Mouse (Mus musculus) heart, embryonic 15.5 days (tissue): ENCODE measurements around the gene Prr19. TPM values are rescaled to one million over a fixed set of nuclear protein-coding genes. Genes with fewer than 3 reads are reported as not detected.
"Not testable (repeated sequence)": the region's sequence is repeated elsewhere in the genome, so short reads cannot be mapped to it uniquely, and the experiment has no call there.

Experiments
- ATAC-seq: fragments of 200-750 bp; cut with Nextera tagmentation; replicated peaks from 2 replicates; pipeline ENCODE4 v1.8.0; 2017; ENCODE audit warnings: low read depth, moderate TSS enrichment; ENCODE audit not compliant: insufficient number of reproducible peaks, insufficient read depth, low FRiP score
- H3K27ac ChIP-seq: fragments of 300-500 bp; sonication (generic); 2 replicates; pipeline ENCODE4 v1.5.1; 2015; ENCODE audit warnings: mild to moderate bottlenecking, inconsistent platforms
- H3K27me3 ChIP-seq: fragments of 300-500 bp; sonication (generic); 2 replicates; pipeline ENCODE4 v1.6.1; 2015; ENCODE audit warnings: inconsistent platforms
- H3K36me3 ChIP-seq: fragments of 300-500 bp; sonication (generic); 2 replicates; pipeline ENCODE4 v1.6.1; 2015; ENCODE audit warnings: mild to moderate bottlenecking, inconsistent platforms
- H3K4me1 ChIP-seq: fragments of 300-500 bp; sonication (generic); replicated peaks from 2 replicates; pipeline ENCODE4 v1.6.1; 2015; ENCODE audit warnings: inconsistent platforms
- H3K4me2 ChIP-seq: fragments of 300-500 bp; sonication (generic); 2 replicates; pipeline ENCODE4 v1.6.1; 2015; ENCODE audit warnings: inconsistent platforms, mild to moderate bottlenecking, moderate library complexity
- H3K4me3 ChIP-seq: fragments of 300-500 bp; sonication (generic); 2 replicates; pipeline ENCODE4 v1.5.1; 2015; ENCODE audit warnings: mild to moderate bottlenecking, inconsistent platforms
- H3K9ac ChIP-seq: fragments of 300-500 bp; sonication (generic); 2 replicates; pipeline ENCODE4 v1.6.1; 2015; ENCODE audit warnings: mild to moderate bottlenecking, inconsistent platforms
- H3K9me3 ChIP-seq: fragments of 300-500 bp; sonication (generic); replicated peaks from 2 replicates; pipeline ENCODE4 v1.6.1; 2016; ENCODE audit warnings: inconsistent platforms
- WGBS: fragments of 180-500 bp; shearing (Covaris S2); methylation state at CpG from one replicate; pipeline ENCODE4 v1.1.7; 2015; ENCODE audit warnings: mixed read lengths; 5-methylcytosine and 5-hydroxymethylcytosine counted together
- polyA plus RNA-seq: library from polyadenylated mRNA; unstranded; fragments of >200 nt; fragmentation: Nextera tagmentation; extraction: Ambion mirVana; gene quantifications from 2 replicates; pipeline ENCODE4 v1.2.1, GENCODE M21; 2015

The Prr19 gene
- polyA plus RNA-seq, 1 experiment from 2014 or later: 0.10 TPM

- ATAC-seq: no peak
- Histone ChIP-seq H3K27me3 (peaks cover 72% of the 10 kb centered on the region), H3K4me2 (no peak overlapping the region), H3K4me3 (no peak overlapping the region), H3K9me3 (no peaks in the 10 kb centered on the region), H3K27ac (no peak overlapping the region), H3K9ac (no peak overlapping the region), H3K4me1 (peaks cover 29% of the 10 kb centered on the region), H3K36me3 (no peaks in the 10 kb centered on the region)
- WGBS: 27% methylated on average over 7 of the region's 7 CpGs
These were observed 12.1 kb downstream of the Prr19 start for GRCm38 (mm10) chr7:25313325-25313724.

- Histone ChIP-seq H3K9ac (peak overlapping the region; percentile 45; the same call in 1 of the 2 replicates), H3K27me3 (peaks cover 57% of the 10 kb centered on the region), H3K9me3 (no peaks in the 10 kb centered on the region), H3K4me1 (peaks cover 29% of the 10 kb centered on the region), H3K36me3 (no peaks in the 10 kb centered on the region), H3K4me2 (peak overlapping the region; percentile 91), H3K4me3 (peak overlapping the region; percentile 68), H3K27ac (no peak overlapping the region)
- WGBS: 2% methylated on average over 51 of the region's 51 CpGs
- no peak for ATAC-seq
These were observed 13.5 kb downstream of the Prr19 start for GRCm38 (mm10) chr7:25314606-25315305.

GRCm38 (mm10) chr7:25315306-25316041 is 14.3 kb downstream of the Prr19 start:
- Histone ChIP-seq H3K4me1 (peaks cover 29% of the 10 kb centered on the region), H3K4me2 (peak overlapping the region; percentile 91), H3K27ac (no peak overlapping the region), H3K36me3 (no peaks in the 10 kb centered on the region), H3K4me3 (peak overlapping the region; percentile 68), H3K9ac (peak overlapping the region; percentile 45), H3K9me3 (no peaks in the 10 kb centered on the region), H3K27me3 (peaks cover 53% of the 10 kb centered on the region)
- 1% methylated on average over 66 of the region's 69 CpGs for WGBS
- ATAC-seq: no peak

- Histone ChIP-seq H3K4me2 (peak within 1 kb of the TSS; percentile 91), H3K36me3 (no peaks in the 10 kb centered on the region), H3K27ac (peak within 1 kb of the TSS; percentile 82), H3K27me3 (peaks cover 44% of the 10 kb centered on the region), H3K4me1 (peaks cover 36% of the 10 kb centered on the region), H3K9ac (peak within 1 kb of the TSS; percentile 67), H3K4me3 (peak within 1 kb of the TSS; percentile 68), H3K9me3 (no peaks in the 10 kb centered on the region)
- WGBS: under 1% methylated on average over 52 of the region's 52 CpGs
- peak; percentile 97 for ATAC-seq
These were observed 15.6 kb downstream of the Prr19 start, which contains the start of gene Megf8 for GRCm38 (mm10) chr7:25316532-25317445. TSS of gene Megf8 (plus strand) at chr7:25317164.

- Histone ChIP-seq H3K4me1 (peaks cover 41% of the 10 kb centered on the region), H3K36me3 (no peaks in the 10 kb centered on the region), H3K9ac (peak overlapping the region; percentile 67), H3K4me2 (peak overlapping the region; percentile 91), H3K27me3 (peaks cover 36% of the 10 kb centered on the region), H3K27ac (peak overlapping the region; percentile 82), H3K9me3 (no peaks in the 10 kb centered on the region), H3K4me3 (peak overlapping the region; percentile 68)
- ATAC-seq: no peak
- 15% methylated on average over 21 of the region's 21 CpGs for WGBS
These were observed 16.3 kb downstream of the Prr19 start for GRCm38 (mm10) chr7:25317446-25317999.

- 11% methylated on average over 6 of the region's 6 CpGs for WGBS
- H3K36me3 ChIP-seq: no peaks in the 10 kb centered on the region
- no peak overlapping the region for H3K9ac ChIP-seq
- H3K27ac ChIP-seq: peak overlapping the region; percentile 77
- peak; percentile 62 for ATAC-seq
- no peaks in the 10 kb centered on the region for H3K9me3 ChIP-seq
- no peaks in the 10 kb centered on the region for H3K27me3 ChIP-seq
- H3K4me2 ChIP-seq: peak overlapping the region; percentile 47
- H3K4me3 ChIP-seq: peak overlapping the region; percentile 15; the same call in 1 of the 2 replicates
- peaks cover 23% of the 10 kb centered on the region for H3K4me1 ChIP-seq
These were observed 20.9 kb downstream of the Prr19 start for GRCm38 (mm10) chr7:25322058-25322484.

- no peak for ATAC-seq
- no peaks in the 10 kb centered on the region for H3K36me3 ChIP-seq
- WGBS: 76% methylated on average over 2 of the region's 2 CpGs
- no peak overlapping the region for H3K9ac ChIP-seq
- H3K4me2 ChIP-seq: no peak overlapping the region
- peaks cover 14% of the 10 kb centered on the region for H3K4me1 ChIP-seq
- no peak overlapping the region for H3K4me3 ChIP-seq
- H3K27me3 ChIP-seq: no peaks in the 10 kb centered on the region
- H3K9me3 ChIP-seq: no peaks in the 10 kb centered on the region
- no peak overlapping the region for H3K27ac ChIP-seq
These were observed 22.0 kb downstream of the Prr19 start for GRCm38 (mm10) chr7:25323219-25323618.

GRCm38 (mm10) chr7:25325431-25325830 is 24.2 kb downstream of the Prr19 start:
- H3K4me2 ChIP-seq, H3K9ac ChIP-seq, H3K27ac ChIP-seq, ATAC-seq, H3K4me3 ChIP-seq, H3K27me3 ChIP-seq, H3K9me3 ChIP-seq, H3K36me3 ChIP-seq: not testable (repeated sequence)
- H3K4me1 ChIP-seq: peaks cover 14% of the 10 kb centered on the region
- WGBS: 91% methylated on average over 6 of the region's 6 CpGs

- no peaks in the 10 kb centered on the region for H3K27me3 ChIP-seq
- WGBS: 74% methylated on average over 8 of the region's 8 CpGs
- no peak overlapping the region for H3K4me2 ChIP-seq
- H3K27ac ChIP-seq: no peak overlapping the region
- H3K4me3 ChIP-seq: no peak overlapping the region
- no peaks in the 10 kb centered on the region for H3K9me3 ChIP-seq
- peaks cover 12% of the 10 kb centered on the region for H3K4me1 ChIP-seq
- ATAC-seq: no peak
- peaks cover 7% of the 10 kb centered on the region; the same call in 1 of the 2 replicates for H3K36me3 ChIP-seq
- no peak overlapping the region for H3K9ac ChIP-seq
These were observed 25.0 kb downstream of the Prr19 start for GRCm38 (mm10) chr7:25326233-25326632.

- Histone ChIP-seq H3K27ac (no peak overlapping the region), H3K4me1 (no peaks in the 10 kb centered on the region), H3K36me3 (peaks cover 18% of the 10 kb centered on the region), H3K27me3 (no peaks in the 10 kb centered on the region), H3K9ac (no peak overlapping the region), H3K4me2 (no peak overlapping the region), H3K4me3 (no peak overlapping the region), H3K9me3 (no peaks in the 10 kb centered on the region)
- 42% methylated on average over 16 of the region's 16 CpGs for WGBS
- ATAC-seq: peak; percentile 51; the same call in 1 of the 2 replicates
These were observed 32.5 kb downstream of the Prr19 start for GRCm38 (mm10) chr7:25333596-25334307.
